Mouse (Mus musculus): ENCODE measurements at regions not wholly inside any gene's neighbourhood (a gene's known extent, or its start where the extent isn't known, plus 50 kb on each side); places are given as distances from the start of the nearest gene placed in this dataset.

- DNase-seq = no peak
Observed at GRCm38 (mm10) chr14:36819826-36820225, 148.8 kb downstream of the Ccser2 start.

GRCm38 (mm10) chr14:36802418-36802817 is 166.2 kb downstream of the Ccser2 start:
- no peak for DNase-seq

GRCm38 (mm10) chr14:36799820-36800219 is 168.8 kb downstream of the Ccser2 start:
- DNase-seq = no peak

- no peak for DNase-seq
Observed at GRCm38 (mm10) chr14:36781882-36782281, 186.7 kb downstream of the Ccser2 start.

GRCm38 (mm10) chr14:36778956-36779355 is 189.6 kb downstream of the Ccser2 start:
- DNase-seq = no peak

DNA sequence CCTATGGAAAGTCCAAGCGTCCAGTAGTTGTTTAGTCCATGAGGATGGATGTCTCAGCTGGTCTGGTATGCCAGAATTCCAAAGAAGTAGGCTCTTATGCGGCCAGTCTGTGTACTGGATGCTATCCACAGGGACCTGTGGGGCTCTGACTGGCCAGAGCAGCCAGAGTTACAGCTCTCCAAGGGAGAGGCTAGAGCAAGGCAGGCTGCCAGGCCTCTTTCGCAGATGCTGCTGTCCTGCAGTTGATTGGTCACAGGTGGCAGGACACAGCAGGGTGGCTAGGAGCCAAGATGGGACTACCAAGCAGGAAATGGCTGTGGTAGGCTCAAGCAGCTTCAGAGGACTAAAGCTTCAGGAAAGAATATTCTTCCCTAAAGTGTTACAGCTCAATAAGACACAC is 194.2 kb downstream of the Ccser2 start:
- DNase-seq = no peak

- no peak for DNase-seq
Observed at GRCm38 (mm10) chr14:36764377-36764776, 204.2 kb downstream of the Ccser2 start.

GRCm38 (mm10) chr14:36756056-36756455 is 212.5 kb downstream of the Ccser2 start:
- no peak for DNase-seq

- no peak for DNase-seq
Observed at GRCm38 (mm10) chr14:36748130-36748883, 220.3 kb downstream of the Ccser2 start.

DNA sequence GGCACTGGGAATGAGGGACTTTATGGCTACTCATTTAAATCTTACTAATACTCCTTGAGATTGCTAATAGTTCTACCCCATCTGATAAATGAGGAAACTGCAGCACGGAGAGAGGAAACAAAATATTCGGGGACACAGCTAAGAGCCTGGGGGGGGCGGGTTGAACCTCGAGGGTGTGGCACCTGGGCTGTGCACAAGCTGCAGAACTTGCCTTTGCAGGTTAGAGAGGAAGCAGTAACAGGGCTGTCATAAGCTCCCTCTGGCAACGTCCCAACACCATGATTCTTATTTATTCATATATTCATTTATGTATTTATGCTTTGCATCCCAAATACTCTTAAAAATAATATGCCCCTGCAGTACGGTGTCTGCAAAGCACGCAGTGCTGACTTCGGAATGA is 237.5 kb downstream of the Ccser2 start:
- DNase-seq = no peak

DNA sequence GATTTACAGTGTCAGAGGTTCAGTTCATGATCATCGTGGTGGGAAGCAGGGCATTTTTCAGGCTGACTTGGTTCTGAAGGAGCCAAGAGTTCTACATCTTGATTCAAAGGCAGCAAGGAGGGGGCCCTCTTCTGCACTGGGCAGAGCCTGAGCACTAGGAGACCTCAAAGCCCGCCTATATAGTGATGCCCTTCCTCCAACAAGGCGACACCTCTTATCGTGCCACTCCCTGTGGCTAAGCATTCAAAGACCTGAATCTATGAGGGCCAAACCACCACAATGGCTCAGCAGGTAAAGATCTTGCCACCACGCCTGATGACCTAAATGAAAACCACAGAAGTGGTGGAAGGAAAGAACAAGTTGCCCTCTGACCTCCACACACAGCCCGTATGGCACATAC is 242.5 kb downstream of the Ccser2 start:
- no peak for DNase-seq

GRCm38 (mm10) chr14:36715684-36716083 is 252.9 kb downstream of the Ccser2 start:
- no peak for DNase-seq

- no peak for DNase-seq
Observed at GRCm38 (mm10) chr14:36696993-36697392, 271.6 kb downstream of the Ccser2 start.

- DNase-seq = no peak
Observed at GRCm38 (mm10) chr14:36691958-36692357, 276.6 kb downstream of the Ccser2 start.

GRCm38 (mm10) chr14:36691018-36691417 is 277.6 kb downstream of the Ccser2 start:
- DNase-seq = no peak

DNA sequence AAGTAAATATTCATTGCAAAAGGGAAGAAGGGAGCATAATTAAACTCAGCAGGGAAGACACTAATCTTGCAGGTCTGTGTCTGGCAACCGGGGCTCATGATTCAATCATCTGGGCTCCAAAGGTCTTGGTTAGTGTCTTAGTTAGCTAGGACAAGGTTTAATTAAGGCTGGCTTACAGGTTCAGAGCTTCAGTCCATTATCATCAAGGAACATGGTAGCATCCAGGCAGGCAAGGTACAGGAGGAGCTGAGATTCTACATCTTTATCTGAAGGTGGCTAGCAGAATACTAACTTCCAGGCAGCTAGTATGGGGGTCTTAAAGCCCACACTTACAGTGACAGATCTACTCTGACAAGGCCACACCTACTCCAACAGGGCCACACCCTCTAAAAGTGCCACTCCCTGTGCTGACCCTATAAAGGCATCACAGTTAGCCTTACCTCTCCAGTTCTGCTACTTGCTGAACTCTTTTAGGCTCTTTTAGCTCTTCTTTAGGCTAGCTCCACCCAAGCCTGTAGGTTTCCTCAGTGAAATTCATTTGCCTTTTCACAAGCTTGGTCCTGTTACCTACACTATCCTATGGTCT is 309.8 kb downstream of the Ccser2 start:
- DNase-seq = no peak

DNA sequence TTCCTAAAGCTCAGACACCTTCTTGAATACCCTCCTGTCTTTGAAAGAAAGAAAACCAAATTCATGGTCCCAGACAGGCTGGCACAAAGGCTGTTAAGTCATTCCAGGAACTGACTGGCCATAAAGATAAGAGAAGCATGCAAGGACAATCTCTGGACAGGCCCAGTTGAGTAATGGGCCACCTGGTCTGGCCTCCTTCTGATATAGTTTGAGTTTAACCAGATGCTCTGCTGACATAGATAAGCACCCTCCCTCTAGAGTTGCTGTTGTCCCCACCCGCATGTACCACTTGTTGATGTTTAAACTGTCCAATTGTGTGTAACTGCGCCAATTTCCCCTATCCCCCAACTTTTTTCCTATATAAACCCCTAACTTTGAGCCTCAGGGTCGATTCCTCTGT is 310.4 kb downstream of the Ccser2 start:
- no peak for DNase-seq

GRCm38 (mm10) chr14:36652982-36653557 is 315.5 kb downstream of the Ccser2 start:
- DNase-seq = no peak

DNA sequence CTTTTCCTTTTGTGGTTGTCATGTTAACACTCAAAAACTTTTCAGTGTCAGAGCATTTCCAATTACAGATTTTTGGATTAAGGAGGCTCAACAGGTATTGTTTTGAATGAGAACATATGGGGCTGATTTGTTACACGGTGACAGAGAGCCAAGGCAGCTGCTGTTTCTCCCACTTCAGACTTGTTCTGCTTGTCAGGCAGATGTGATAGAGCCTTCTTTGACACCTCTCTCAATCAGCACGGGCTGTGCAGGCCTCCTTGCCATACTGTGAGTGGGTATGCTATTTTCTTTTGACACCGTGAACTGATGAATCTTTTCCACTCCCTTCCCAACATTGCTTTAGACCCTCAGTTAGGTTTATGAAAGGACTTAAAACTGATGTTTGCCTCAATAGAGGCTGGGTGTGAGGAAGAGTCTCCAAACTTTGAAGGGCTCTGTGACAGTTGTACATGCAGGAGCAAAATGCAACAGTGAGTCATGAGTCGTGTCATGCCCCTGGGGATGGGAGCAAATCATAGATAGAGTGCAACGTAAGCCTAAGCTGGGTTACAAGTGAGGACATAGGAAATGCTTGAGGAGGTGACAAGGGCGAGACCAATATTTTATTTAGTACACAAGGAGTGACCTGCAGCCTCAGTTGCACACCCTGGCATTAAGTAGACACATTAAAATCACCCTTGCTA is 317.4 kb downstream of the Ccser2 start:
- no peak for DNase-seq

- DNase-seq = no peak
Observed at GRCm38 (mm10) chr14:36646649-36647048, 321.9 kb downstream of the Ccser2 start.

- no peak for DNase-seq
Observed at GRCm38 (mm10) chr14:36646237-36646636, 322.3 kb downstream of the Ccser2 start.

GRCm38 (mm10) chr14:36624822-36625221 is 343.8 kb downstream of the Ccser2 start:
- no peak for DNase-seq

- DNase-seq = no peak
Observed at GRCm38 (mm10) chr14:36624134-36624533, 344.4 kb downstream of the Ccser2 start.

- DNase-seq = no peak
Observed at GRCm38 (mm10) chr14:36623036-36623435, 345.5 kb downstream of the Ccser2 start.
